Mouse (Mus musculus) lung, adult 2 months (tissue): ENCODE data around the gene Lipt1.

Experiments used
- CTCF ChIP-seq: fragments of 200-500 bp; IDR thresholded peaks from 2 replicates; pipeline ENCODE4 v1.5.1; 2011; ENCODE audit warnings: mild to moderate bottlenecking, low read length, control low read depth; ENCODE audit not compliant: insufficient read depth
- POLR2A ChIP-seq: fragments of 200-500 bp; IDR thresholded peaks from 2 replicates; pipeline ENCODE4 v1.6.1; 2011; ENCODE audit warnings: low read depth, mild to moderate bottlenecking, control low read depth, low read length, borderline replicate concordance; ENCODE audit errors: extremely low read depth

DNA sequence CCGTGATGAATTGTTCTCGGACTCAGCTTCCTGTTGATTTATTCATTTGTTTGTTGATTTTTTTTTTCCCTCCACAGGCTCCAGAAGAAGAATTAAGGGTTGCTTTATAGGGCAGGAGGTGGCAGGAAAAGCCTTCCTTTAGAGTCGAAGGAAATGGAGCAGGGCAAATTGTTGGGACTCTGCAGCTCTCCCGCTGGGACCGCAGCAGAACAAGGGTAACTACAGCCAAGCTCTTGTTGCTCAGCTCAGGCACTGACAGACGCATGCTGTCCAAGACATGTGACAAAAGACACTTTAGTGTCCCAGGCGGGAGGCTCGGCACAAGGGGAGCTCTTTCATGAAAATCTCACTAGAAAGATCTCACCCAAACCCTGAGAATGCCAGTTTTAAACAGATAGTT lies 51.0 kb downstream of the Lipt1 start:
- no peak for TF ChIP-seq POLR2A
- TF ChIP-seq CTCF: no peak
